Mouse (Mus musculus) embryonic facial prominence, embryonic 12.5 days (tissue): ENCODE data around the gene Sipa1l1. TPM values are rescaled to one million over a fixed set of nuclear protein-coding genes. Genes with fewer than 3 reads are reported as not detected.

Experiments used
- ATAC-seq: fragments of 200-750 bp; cut with Nextera tagmentation; 2 replicates; pipeline ENCODE4 v1.8.0; 2017; ENCODE audit not compliant: insufficient number of reproducible peaks, insufficient read depth, low FRiP score, low TSS enrichment
- H3K27ac ChIP-seq: fragments of 300-500 bp; sonication (generic); 2 replicates; pipeline ENCODE4 v1.5.1; 2016; ENCODE audit warnings: mild to moderate bottlenecking
- H3K27me3 ChIP-seq: fragments of 300-500 bp; sonication (generic); 2 replicates; pipeline ENCODE4 v1.6.1; 2016; ENCODE audit warnings: mild to moderate bottlenecking, moderate library complexity
- H3K36me3 ChIP-seq: fragments of 300-500 bp; sonication (generic); 2 replicates; pipeline ENCODE4 v1.6.1; 2016; ENCODE audit warnings: mild to moderate bottlenecking
- H3K4me1 ChIP-seq: fragments of 300-500 bp; sonication (generic); 2 replicates; pipeline ENCODE4 v1.6.1; 2016
- H3K4me2 ChIP-seq: fragments of 300-500 bp; sonication (generic); replicated peaks from 2 replicates; pipeline ENCODE4 v1.6.1; 2016; ENCODE audit warnings: mild to moderate bottlenecking, moderate library complexity
- H3K4me3 ChIP-seq: fragments of 300-500 bp; sonication (generic); 2 replicates; pipeline ENCODE4 v1.5.1; 2016; ENCODE audit warnings: mild to moderate bottlenecking
- H3K9ac ChIP-seq: fragments of 300-500 bp; sonication (generic); 2 replicates; pipeline ENCODE4 v1.6.1; 2016; ENCODE audit warnings: mild to moderate bottlenecking, moderate library complexity
- H3K9me3 ChIP-seq: fragments of 300-500 bp; sonication (generic); 2 replicates; pipeline ENCODE4 v1.6.1; 2016; ENCODE audit warnings: mild to moderate bottlenecking, moderate library complexity
- whole genome bisulfite sequencing: fragments of 180-500 bp; shearing (Covaris S2); methylation state at CpG from one replicate; pipeline ENCODE4 v1.1.7; 2016; 5-methylcytosine and 5-hydroxymethylcytosine counted together
- polyA plus RNA-seq: library from polyadenylated mRNA; unstranded; fragments of >200 nt; fragmentation: Nextera tagmentation; extraction: Ambion mirVana; gene quantifications from 2 replicates; pipeline ENCODE4 v1.2.1, GENCODE M21; 2016

Gene Sipa1l1
- polyA plus RNA-seq, 1 experiment from 2014 or later, result 41.3 TPM

- 38% methylated on average over 12 of the region's 12 CpGs for WGBS
- 0 out of 2 replicates have a peak overlapping the region, but pooled peaks have one; percentile 3 for H3K4me2 ChIP-seq
- H3K9ac ChIP-seq, result no peak overlapping the region
- H3K27ac ChIP-seq, result peak overlapping the region; percentile 41; the same call in 1 of the 2 replicates
- no peak overlapping the region for H3K4me3 ChIP-seq
- H3K9me3 ChIP-seq, result no peaks in the 10 kb centered on the region
- no peaks in the 10 kb centered on the region for H3K27me3 ChIP-seq
- H3K36me3 ChIP-seq, result no peaks in the 10 kb centered on the region
- peak; percentile 72; the same call in 1 of the 2 replicates for ATAC-seq
- peaks cover 26% of the 10 kb centered on the region for H3K4me1 ChIP-seq
These were observed 163.9 kb downstream of the Sipa1l1 start for GRCm38 (mm10) chr12:82332836-82333614.

- 33% methylated on average over 5 of the region's 5 CpGs for WGBS
- Histone ChIP-seq H3K4me2 (no peak overlapping the region), H3K27ac (no peak overlapping the region), H3K9me3 (no peaks in the 10 kb centered on the region), H3K36me3 (no peaks in the 10 kb centered on the region), H3K9ac (no peak overlapping the region), H3K27me3 (no peaks in the 10 kb centered on the region), H3K4me1 (peaks cover 30% of the 10 kb centered on the region), H3K4me3 (no peak overlapping the region)
- no peak for ATAC-seq
These were observed 164.9 kb downstream of the Sipa1l1 start for GRCm38 (mm10) chr12:82333999-82334398.

- 46% methylated on average over 4 of the region's 4 CpGs for WGBS
These were observed 165.4 kb downstream of the Sipa1l1 start for GRCm38 (mm10) chr12:82334550-82334949.

GRCm38 (mm10) chr12:82335095-82335494 is 166.0 kb downstream of the Sipa1l1 start:
- Histone ChIP-seq H3K27ac (0 out of 2 replicates have a peak overlapping the region, but pooled peaks have one; percentile 41), H3K4me1 (peaks cover 41% of the 10 kb centered on the region), H3K4me3 (no peak overlapping the region), H3K9ac (no peak overlapping the region), H3K27me3 (no peaks in the 10 kb centered on the region), H3K9me3 (no peaks in the 10 kb centered on the region), H3K36me3 (no peaks in the 10 kb centered on the region), H3K4me2 (no peak overlapping the region)
- WGBS, result 3% methylated on average over 1 of the region's 1 CpGs
- no peak for ATAC-seq

More at GRCm38 (mm10) chr12:82334550-82334949, 165.4 kb downstream of the Sipa1l1 start:
- Histone ChIP-seq H3K27me3 (no peaks in the 10 kb centered on the region), H3K36me3 (no peaks in the 10 kb centered on the region), H3K9me3 (no peaks in the 10 kb centered on the region), H3K9ac (no peak overlapping the region), H3K4me3 (no peak overlapping the region), H3K27ac (0 out of 2 replicates have a peak overlapping the region, but pooled peaks have one; percentile 41), H3K4me2 (no peak overlapping the region), H3K4me1 (peaks cover 35% of the 10 kb centered on the region)
- no peak for ATAC-seq

GRCm38 (mm10) chr12:82338550-82338949 is 169.4 kb downstream of the Sipa1l1 start:
- H3K27ac ChIP-seq, result no peak overlapping the region
- H3K4me2 ChIP-seq, result no peak overlapping the region
- no peak overlapping the region for H3K9ac ChIP-seq
- no peak overlapping the region for H3K4me3 ChIP-seq
- H3K4me1 ChIP-seq, result peaks cover 33% of the 10 kb centered on the region
- no peaks in the 10 kb centered on the region for H3K9me3 ChIP-seq
- 0 out of 2 replicates have a peak, but pooled peaks cover 11% of the 10 kb centered on the region for H3K36me3 ChIP-seq
- 87% methylated on average over 4 of the region's 4 CpGs for WGBS
- H3K27me3 ChIP-seq, result no peaks in the 10 kb centered on the region
- ATAC-seq, result no peak

GRCm38 (mm10) chr12:82339221-82339861 is 170.2 kb downstream of the Sipa1l1 start:
- no peak for ATAC-seq
- 0 out of 2 replicates have a peak, but pooled peaks cover 11% of the 10 kb centered on the region for H3K36me3 ChIP-seq
- H3K27ac ChIP-seq, result no peak overlapping the region
- 18% methylated on average over 18 of the region's 18 CpGs for WGBS
- H3K9ac ChIP-seq, result 0 out of 2 replicates have a peak overlapping the region, but pooled peaks have one; percentile 11
- peak overlapping the region; percentile 40 for H3K4me2 ChIP-seq
- peaks cover 25% of the 10 kb centered on the region for H3K4me1 ChIP-seq
- no peaks in the 10 kb centered on the region for H3K9me3 ChIP-seq
- peak overlapping the region; percentile 6; the same call in 1 of the 2 replicates for H3K4me3 ChIP-seq
- H3K27me3 ChIP-seq, result no peaks in the 10 kb centered on the region

- Histone ChIP-seq H3K36me3 (0 out of 2 replicates have a peak, but pooled peaks cover 11% of the 10 kb centered on the region), H3K27me3 (no peaks in the 10 kb centered on the region), H3K9ac (no peak overlapping the region), H3K4me3 (no peak overlapping the region), H3K27ac (no peak overlapping the region), H3K9me3 (no peaks in the 10 kb centered on the region), H3K4me2 (no peak overlapping the region; the same call in 1 of the 2 replicates), H3K4me1 (peaks cover 17% of the 10 kb centered on the region)
- ATAC-seq, result no peak
- WGBS, result 69% methylated on average over 6 of the region's 6 CpGs
These were observed 171.2 kb downstream of the Sipa1l1 start for GRCm38 (mm10) chr12:82340196-82340918.

- no peaks in the 10 kb centered on the region for H3K27me3 ChIP-seq
- no peak for ATAC-seq
- H3K9me3 ChIP-seq, result no peaks in the 10 kb centered on the region
- no peak overlapping the region for H3K4me3 ChIP-seq
- 0 out of 2 replicates have a peak, but pooled peaks cover 11% of the 10 kb centered on the region for H3K36me3 ChIP-seq
- WGBS, result 92% methylated on average over 8 of the region's 8 CpGs
- H3K4me2 ChIP-seq, result no peak overlapping the region
- no peak overlapping the region for H3K27ac ChIP-seq
- no peak overlapping the region for H3K9ac ChIP-seq
- H3K4me1 ChIP-seq, result peaks cover 17% of the 10 kb centered on the region
These were observed 172.1 kb downstream of the Sipa1l1 start for GRCm38 (mm10) chr12:82341181-82341580.

- Histone ChIP-seq H3K4me2 (no peak overlapping the region), H3K36me3 (0 out of 2 replicates have a peak, but pooled peaks cover 11% of the 10 kb centered on the region), H3K4me3 (no peak overlapping the region), H3K9ac (no peak overlapping the region), H3K4me1 (peaks cover 17% of the 10 kb centered on the region), H3K27me3 (no peaks in the 10 kb centered on the region), H3K9me3 (no peaks in the 10 kb centered on the region), H3K27ac (no peak overlapping the region)
- no peak for ATAC-seq
- 96% methylated on average over 9 of the region's 9 CpGs for WGBS
These were observed 172.6 kb downstream of the Sipa1l1 start for GRCm38 (mm10) chr12:82341696-82342095.

GRCm38 (mm10) chr12:82350082-82350481 is 181.0 kb downstream of the Sipa1l1 start:
- Histone ChIP-seq H3K27ac (no peak overlapping the region), H3K36me3 (no peaks in the 10 kb centered on the region), H3K4me3 (no peak overlapping the region), H3K9ac (no peak overlapping the region), H3K4me2 (no peak overlapping the region), H3K4me1 (peaks cover 6% of the 10 kb centered on the region), H3K9me3 (no peaks in the 10 kb centered on the region), H3K27me3 (no peaks in the 10 kb centered on the region)
- WGBS, result 94% methylated on average over 11 of the region's 11 CpGs
- ATAC-seq, result no peak

GRCm38 (mm10) chr12:82350891-82351290 is 181.8 kb downstream of the Sipa1l1 start:
- 79% methylated on average over 6 of the region's 6 CpGs for WGBS
- Histone ChIP-seq H3K36me3 (no peaks in the 10 kb centered on the region), H3K27me3 (no peaks in the 10 kb centered on the region), H3K4me1 (peaks cover 10% of the 10 kb centered on the region), H3K4me2 (no peak overlapping the region), H3K9ac (no peak overlapping the region), H3K4me3 (no peak overlapping the region), H3K27ac (no peak overlapping the region), H3K9me3 (no peaks in the 10 kb centered on the region)
- no peak for ATAC-seq
